Mouse (Mus musculus) thymus, postnatal 25 days (tissue): ENCODE measurements around the gene Slf2.

Source experiments
- DNase-seq: peaks from one replicate; pipeline ENCODE4 v3.0.0; 2022

The Slf2 gene

DNA sequence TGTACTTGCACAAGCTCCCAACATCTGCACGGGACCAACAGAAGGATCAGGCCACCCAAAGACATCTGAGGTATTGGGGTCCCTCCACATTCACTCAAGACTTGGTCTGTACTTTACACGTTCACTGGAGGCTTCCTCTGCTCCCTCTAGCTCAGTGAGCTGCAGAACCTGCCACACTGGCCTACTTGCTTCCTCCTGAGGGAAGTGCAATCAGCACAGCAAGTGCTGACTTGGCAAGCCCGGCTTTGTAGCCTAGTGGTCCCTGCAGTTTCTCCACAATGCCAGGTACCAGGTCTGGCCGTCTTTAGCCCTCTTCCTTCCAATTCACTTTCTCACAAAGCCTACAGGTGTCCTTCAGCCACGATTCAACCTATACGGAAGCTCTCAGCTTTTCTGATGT, 56.1 kb downstream of the Slf2 start:
- DNase-seq, result no peak

DNA sequence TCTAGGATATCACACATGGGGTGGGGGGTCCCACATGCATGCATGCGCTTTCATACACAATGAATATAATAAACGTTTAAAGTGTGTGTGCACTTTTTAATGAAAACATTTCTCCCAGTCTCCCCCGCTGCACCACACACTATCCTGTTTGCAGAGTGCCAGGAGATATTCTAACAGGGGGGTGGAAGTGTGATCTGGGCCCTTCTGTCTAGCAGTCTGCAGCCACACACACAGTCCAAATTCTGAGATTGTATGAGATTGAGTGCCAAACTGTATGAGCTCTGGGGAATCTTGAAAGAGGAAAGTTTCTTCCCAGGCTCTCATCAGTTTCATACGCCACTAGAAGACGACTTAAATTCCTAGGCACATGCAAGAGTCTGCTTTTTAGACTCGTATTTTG, 56.9 kb downstream of the Slf2 start:
- no peak for DNase-seq

DNA sequence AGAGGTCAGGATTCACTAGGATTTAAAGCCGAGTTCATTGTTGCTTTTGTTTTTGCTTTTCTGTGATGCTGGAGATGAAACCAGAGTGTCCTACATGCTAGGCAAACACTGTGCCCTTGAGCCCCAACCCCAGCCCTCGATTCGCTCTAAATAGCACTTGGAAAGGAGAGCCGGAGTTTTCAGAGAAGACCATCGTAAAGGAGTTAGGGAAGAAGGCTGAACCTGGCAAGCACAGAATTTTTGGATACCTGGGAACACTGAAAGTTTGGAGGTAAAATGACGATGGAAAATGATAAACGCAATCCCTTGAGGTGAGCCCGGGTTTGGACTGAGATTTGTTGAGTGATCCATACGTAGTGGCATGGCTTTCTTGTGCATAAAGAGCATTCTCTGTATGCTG, 57.4 kb downstream of the Slf2 start:
- DNase-seq, result no peak

GRCm38 (mm10) chr19:44988831-44989566, 58.0 kb downstream of the Slf2 start, which contains the start of gene Sema4g:
Gene Sema4g (plus strand): TSS chr19:44989101.
- DNase-seq, result peak; percentile 51

DNA sequence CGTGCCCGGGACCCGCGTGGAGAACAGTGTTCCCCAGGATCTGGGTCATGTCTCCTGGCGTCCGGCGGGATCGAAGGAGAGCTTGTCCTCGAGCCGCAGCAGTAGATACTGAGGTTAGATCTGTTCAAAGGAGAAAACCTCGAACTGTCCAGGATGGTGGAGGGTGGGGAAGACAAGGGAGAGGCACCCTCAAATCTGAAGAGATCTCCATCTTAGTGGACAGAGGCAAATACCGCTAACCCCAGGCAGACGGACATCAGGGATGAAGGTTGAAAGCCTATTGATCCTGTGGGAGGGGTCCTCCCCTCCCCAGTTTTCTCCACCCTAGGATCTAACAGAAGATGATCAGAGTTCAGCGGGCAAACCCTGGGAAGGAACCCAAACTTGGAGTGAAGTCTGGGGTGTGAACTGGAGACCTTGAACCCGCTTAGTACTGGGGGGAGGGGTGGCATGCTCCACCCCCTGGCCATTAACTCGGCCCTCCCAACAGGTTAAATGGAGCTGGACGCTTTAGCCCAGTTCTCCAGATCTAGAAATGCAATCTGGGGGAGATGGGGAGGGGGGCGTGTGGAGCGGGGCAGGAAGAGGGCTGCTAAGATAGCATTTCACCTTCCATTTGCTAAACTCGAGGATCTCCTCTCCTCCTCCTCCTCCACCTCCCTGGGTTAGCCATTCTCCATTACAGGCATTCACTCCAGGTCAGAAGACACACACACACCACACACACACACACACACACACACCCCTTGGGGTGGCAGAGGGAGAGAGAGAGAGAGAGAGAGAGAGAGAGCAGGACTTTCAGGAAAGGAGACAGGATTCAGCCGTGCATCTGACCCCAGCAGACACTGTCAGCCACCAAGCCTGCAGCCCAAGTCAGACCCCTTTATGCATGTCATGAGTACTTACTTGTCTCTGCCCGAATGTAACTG, 58.9 kb downstream of the Slf2 start:
- no peak for DNase-seq

- no peak for DNase-seq
Measured at GRCm38 (mm10) chr19:44991031-44991430, 60.1 kb downstream of the Slf2 start.

DNA sequence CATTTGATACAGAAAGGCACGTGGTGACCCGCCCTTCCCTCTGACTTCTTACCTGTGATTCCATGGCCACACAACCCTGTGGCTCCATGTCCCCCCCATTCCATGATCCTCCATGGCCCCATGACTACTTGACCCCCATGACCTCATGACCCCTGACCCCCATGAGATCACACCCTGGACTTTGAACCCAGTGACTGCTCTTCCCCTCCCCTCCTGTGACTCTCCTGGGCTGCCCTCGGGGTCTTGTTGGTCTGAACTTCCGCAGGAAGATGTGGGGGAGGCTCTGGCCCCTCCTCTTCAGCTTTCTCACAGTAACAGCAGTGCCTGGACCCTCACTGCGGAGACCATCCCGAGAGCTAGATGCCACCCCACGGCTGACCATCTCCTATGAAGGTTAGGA, 61.3 kb downstream of the Slf2 start:
- peak; percentile 23 for DNase-seq

GRCm38 (mm10) chr19:44992712-44993111, 61.8 kb downstream of the Slf2 start:
- no peak for DNase-seq

- DNase-seq, result no peak
Measured at GRCm38 (mm10) chr19:44997786-44998185, 66.8 kb downstream of the Slf2 start.

GRCm38 (mm10) chr19:44999647-45000046, 68.7 kb downstream of the Slf2 start:
- DNase-seq, result no peak

DNA sequence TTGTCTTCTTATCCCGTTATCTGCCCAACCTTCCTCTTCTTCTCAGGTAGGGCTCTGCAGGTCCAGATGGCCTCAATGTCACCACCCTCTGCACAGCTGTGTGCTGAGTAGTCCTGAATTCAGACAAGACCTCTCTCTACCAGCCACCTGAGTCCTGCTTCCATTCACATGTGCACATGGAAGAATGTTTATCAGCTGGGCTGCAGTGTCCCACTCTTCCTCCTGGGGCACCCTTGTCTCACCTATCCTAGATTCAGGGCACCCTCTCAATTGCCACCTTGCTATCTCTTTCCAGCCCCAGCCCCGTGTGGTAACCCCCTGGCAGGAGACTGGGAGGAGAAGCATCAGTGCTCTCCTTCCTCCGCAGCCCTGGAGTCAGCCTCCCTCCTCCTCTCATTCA, 71.3 kb downstream of the Slf2 start:
- no peak for DNase-seq

GRCm38 (mm10) chr19:45003740-45004516, 73.0 kb downstream of the Slf2 start:
- DNase-seq, result no peak

- DNase-seq, result peak; percentile 41
Measured at GRCm38 (mm10) chr19:45005444-45005843, 74.5 kb downstream of the Slf2 start, which contains the start of gene Twnk. Gene Twnk (plus strand): TSS chr19:45005663.

DNA sequence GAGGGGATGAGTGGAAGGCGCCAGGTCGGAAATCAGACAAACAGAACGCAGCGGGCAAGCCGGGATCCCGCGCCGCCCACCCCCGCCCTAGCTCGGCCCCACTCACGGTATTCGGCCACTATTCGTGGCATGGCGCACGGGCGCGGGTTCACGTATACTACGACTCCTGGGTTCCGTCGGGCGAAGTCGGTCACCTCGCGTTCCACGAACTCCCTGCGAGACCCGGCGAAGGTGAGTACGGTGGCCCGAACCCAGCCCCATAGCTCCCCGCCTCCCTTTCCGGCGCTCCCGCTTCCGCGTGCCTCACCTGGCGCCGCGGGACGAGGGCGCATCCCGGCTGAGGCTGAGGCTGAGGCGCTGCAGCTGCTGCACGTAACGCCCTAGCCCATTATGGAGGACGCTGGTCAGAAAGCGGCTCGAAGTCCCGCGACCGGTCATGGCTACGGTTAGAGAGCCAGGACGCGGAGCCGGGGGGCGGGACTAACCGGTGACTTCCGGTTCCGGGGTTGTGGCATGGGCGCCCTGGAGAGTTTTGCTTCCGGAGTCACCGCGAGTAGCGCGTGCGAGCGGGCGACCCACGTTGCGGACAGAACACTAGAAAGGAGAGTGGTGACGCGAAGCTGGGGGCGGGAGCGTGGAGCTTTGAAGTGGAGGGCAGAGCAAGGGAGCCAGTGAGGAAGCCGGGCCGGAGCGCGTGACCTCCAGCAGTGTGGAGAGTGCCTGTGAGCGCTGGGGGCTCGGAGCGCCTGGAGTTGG, 75.2 kb downstream of the Slf2 start, which contains the start of gene Mrpl43:
Gene Mrpl43, minus strand, starts transcription at position 486 of the 756 bp plus-strand sequence.
- DNase-seq, result peak; percentile 94

DNA sequence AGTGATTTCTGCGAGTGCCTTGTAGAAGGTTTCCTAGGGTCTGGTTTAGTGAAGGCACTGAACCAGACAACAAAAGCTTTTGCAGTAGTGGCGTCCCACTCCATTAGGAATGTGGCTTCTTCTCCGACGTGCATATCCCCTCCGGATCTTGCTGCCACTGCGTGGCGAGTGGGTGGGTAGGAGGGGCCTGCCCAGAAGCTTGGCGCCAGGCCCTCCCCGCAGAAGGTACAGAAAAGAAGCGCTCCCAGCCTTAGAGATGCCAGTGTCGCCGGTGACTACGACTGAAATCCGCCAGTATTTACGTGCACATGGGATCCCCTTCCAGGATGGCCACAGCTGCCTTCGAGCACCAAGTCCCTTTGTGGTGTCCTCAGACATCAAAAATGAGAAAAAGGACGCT, 76.1 kb downstream of the Slf2 start:
- DNase-seq, result no peak

DNA sequence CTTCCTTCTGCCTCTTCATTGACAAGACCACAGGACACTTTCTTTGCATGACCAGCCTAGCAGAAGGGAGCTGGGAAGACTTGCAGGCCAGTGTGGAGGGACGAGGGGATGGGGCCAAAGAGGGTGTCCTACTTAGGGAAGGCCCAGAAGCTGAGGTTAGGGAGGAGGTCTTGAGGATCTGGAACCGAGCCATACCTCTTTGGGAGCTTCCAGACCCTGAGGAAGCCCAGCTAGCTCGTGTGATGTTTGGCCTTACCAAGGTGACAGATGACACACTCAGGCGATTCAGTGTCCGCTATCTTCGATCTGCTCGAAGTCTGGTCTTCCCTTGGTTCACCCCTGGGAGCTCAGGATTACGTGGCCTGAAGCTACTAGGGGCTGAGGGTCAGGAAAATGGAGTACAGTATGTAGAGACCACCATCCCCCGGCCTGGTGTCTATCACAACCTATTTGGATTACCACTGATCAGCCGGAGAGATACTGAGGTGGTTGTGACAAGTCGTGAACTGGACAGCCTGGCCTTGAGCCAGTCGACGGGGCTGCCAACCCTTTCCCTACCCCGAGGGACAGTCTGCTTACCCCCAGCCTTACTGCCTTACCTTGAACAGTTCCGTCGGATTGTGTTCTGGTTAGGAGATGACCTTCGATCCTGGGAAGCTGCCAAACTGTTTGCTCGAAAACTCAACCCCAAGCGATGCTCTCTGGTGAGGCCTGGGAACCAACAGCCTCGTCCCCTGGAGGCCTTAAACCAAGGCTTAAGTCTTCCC, 76.7 kb downstream of the Slf2 start:
- DNase-seq, result no peak

DNA sequence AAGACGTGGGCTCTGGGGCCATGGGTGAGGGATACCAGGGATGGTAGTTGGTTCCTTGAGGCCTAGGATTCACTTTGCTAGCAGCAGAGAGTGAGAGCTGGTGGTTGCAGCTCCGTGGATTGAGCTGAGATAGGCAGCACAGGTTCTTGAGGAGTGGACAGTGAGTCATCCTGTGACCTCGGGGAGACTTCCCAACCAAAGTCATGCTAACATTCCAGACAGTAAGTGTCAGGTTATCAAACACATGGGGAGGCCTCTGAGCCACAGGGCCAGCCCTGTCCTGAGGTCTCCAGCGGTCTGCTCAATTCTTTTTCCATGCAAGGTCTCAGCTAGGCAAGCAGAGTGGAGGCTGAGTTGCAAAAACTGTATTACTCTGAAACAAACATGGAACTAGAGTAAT, 79.7 kb downstream of the Slf2 start:
- no peak for DNase-seq

DNA sequence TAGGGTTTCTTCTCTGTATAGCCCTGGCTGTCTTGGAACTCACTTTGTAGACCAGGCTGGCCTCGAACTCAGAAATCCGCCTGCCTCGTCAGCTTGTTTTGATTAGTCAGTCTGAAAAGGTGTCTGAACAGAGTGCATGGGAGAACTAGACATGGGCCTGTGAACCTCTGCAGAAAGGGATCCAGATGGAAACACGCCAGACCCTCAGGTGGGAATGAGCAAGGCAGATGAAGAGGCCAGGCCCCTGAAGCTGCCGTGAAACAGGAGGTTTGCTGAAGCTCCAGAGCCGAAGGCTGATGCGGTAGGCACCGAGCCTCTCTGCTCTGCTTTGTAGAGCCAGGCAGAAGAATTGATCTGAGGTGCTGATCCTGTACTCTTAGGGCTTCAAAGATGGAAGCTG, 81.3 kb downstream of the Slf2 start:
- no peak for DNase-seq

DNA sequence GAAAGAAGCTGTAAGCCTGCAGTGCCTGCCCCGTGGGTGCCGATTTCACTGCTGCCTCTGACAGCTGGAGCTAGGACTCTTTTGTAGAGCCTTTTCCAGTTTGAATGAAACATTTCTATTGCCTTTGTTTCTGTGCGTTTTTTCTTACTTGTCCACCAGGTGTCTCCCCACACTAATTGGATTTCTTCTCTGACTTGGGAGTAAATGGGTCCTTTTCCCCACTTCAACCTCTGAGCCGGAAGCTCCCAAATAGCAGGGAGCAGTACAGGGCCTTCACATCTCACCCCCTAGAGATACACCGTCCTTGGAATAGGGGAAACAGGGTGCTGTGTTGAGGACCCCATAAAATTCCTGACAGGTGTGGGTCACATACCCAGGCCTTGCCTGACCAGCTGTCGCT, 81.7 kb downstream of the Slf2 start:
- DNase-seq, result no peak

DNA sequence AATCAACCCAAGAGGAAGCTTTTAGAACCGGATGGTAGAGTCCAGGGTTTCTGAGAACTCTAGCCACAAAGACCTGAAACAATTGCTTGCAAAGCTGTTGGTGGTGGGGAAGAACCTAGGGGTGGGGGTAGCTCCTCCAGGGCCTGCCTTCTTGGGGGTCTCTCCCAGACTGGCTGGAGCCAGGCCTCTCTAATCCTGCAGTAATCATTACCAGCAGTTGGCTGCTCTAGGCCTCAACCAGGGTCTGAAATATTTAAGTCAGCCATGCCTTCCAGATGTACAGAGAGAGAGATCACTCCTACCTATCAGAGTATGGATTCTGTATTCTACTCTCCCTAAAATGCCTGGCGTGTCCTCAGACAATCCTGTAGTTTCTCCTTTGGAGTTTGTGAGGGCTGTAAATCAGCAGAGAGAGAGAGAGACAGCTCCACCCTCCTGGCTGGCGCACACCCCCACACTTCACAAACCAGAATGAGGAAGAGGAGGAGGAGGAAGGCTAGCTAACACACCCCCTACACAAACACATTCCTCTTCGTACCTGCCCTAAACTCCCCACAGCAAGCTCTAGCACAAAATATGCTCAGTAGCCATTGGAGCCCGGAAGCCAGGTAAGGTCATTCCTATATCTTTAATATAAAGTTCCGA, 82.8 kb downstream of the Slf2 start:
- no peak for DNase-seq
